Mouse (Mus musculus): ENCODE measurements around the gene Smc1b. TPM values are rescaled to one million over a fixed set of nuclear protein-coding genes. Genes with fewer than 3 reads are reported as not detected.

Smc1b gene
- polyA plus RNA-seq, 1 experiment, result 0.02 TPM

- Histone ChIP-seq H3K27me3 (ENCODE audit: control insufficient read depth, insufficient read depth, insufficient read length) (peaks cover 11% of the 10 kb centered on the region), H3K79me2 (ENCODE audit: control insufficient read depth, insufficient read depth) (no peaks in the 10 kb centered on the region), H3K4me3 (no peak overlapping the region), H3K36me3 (ENCODE audit: control insufficient read depth, insufficient read depth) (no peaks in the 10 kb centered on the region), H3ac (ENCODE audit: control insufficient read depth, insufficient read length) (no peak overlapping the region), H3K4me2 (ENCODE audit: low read depth) (no peak overlapping the region)
- TF ChIP-seq MYOD1 (IDR thresholded peaks at IDR 0.05; ENCODE audit: control insufficient read depth in 1 of 3, insufficient read length in 2 of 3, low read depth in 2 of 3) (no peak), MYOG (IDR thresholded peaks at IDR 0.05; ENCODE audit: control insufficient read depth in 1 of 3, insufficient read depth in 1 of 3, insufficient read length in 2 of 3, low read depth in 2 of 3) (no peak), TCF12 (IDR thresholded peaks at IDR 0.05; ENCODE audit: insufficient read depth, poor library complexity, severe bottlenecking) (no peak), TCF3 (IDR thresholded peaks at IDR 0.05; ENCODE audit: insufficient read length, low read depth) (no peak), POLR2AphosphoS2 (IDR thresholded peaks at IDR 0.05; ENCODE audit: insufficient read length, low read depth) (no peak), E2F4 (IDR thresholded peaks at IDR 0.05; ENCODE audit: insufficient read depth) (no peak), USF1 (IDR thresholded peaks at IDR 0.05; ENCODE audit: low read depth) (no peak), SRF (IDR thresholded peaks at IDR 0.05; ENCODE audit: control insufficient read depth, insufficient read length, low read depth) (no peak), MAX (IDR thresholded peaks at IDR 0.05; ENCODE audit: low read depth) (no peak), REST (IDR thresholded peaks at IDR 0.05; ENCODE audit: insufficient read depth, insufficient read length) (no peak), CEBPB (IDR thresholded peaks at IDR 0.05; ENCODE audit: insufficient read depth, poor library complexity, severe bottlenecking) (no peak), POLR2A (IDR thresholded peaks at IDR 0.05; ENCODE audit: insufficient read length, low read depth) (no peak)
These were observed 104.0 kb downstream of the Smc1b start for GRCm38 (mm10) chr15:85027740-85028139.

- peaks cover 22% of the 10 kb centered on the region for H3K27me3 ChIP-seq (ENCODE audit: control insufficient read depth, insufficient read depth, insufficient read length)
- H3K36me3 ChIP-seq (ENCODE audit: control insufficient read depth, insufficient read depth), result no peaks in the 10 kb centered on the region
- TF ChIP-seq SRF (IDR thresholded peaks at IDR 0.05; ENCODE audit: control insufficient read depth, insufficient read length, low read depth), result no peak
- no peak for TF ChIP-seq MYOG (IDR thresholded peaks at IDR 0.05; ENCODE audit: control insufficient read depth in 1 of 3, insufficient read depth in 1 of 3, insufficient read length in 2 of 3, low read depth in 2 of 3)
- TF ChIP-seq MAX (IDR thresholded peaks at IDR 0.05; ENCODE audit: low read depth), result no peak
- no peak for TF ChIP-seq CEBPB (IDR thresholded peaks at IDR 0.05; ENCODE audit: insufficient read depth, poor library complexity, severe bottlenecking)
- TF ChIP-seq TCF3 (IDR thresholded peaks at IDR 0.05; ENCODE audit: insufficient read length, low read depth), result no peak
- TF ChIP-seq TCF12 (IDR thresholded peaks at IDR 0.05; ENCODE audit: insufficient read depth, poor library complexity, severe bottlenecking), result no peak
- TF ChIP-seq POLR2A (IDR thresholded peaks at IDR 0.05; ENCODE audit: insufficient read length, low read depth), result no peak
- TF ChIP-seq USF1 (IDR thresholded peaks at IDR 0.05; ENCODE audit: low read depth), result no peak
- TF ChIP-seq POLR2AphosphoS2 (IDR thresholded peaks at IDR 0.05; ENCODE audit: insufficient read length, low read depth), result no peak
- no peak for TF ChIP-seq E2F4 (IDR thresholded peaks at IDR 0.05; ENCODE audit: insufficient read depth)
- TF ChIP-seq MYOD1 (IDR thresholded peaks at IDR 0.05; ENCODE audit: control insufficient read depth in 1 of 3, insufficient read length in 2 of 3, low read depth in 2 of 3), result no peak
- no peak overlapping the region for H3K4me2 ChIP-seq (ENCODE audit: low read depth)
- no peaks in the 10 kb centered on the region for H3K79me2 ChIP-seq (ENCODE audit: control insufficient read depth, insufficient read depth)
- no peak overlapping the region for H3ac ChIP-seq (ENCODE audit: control insufficient read depth, insufficient read length)
- H3K4me3 ChIP-seq, result no peak overlapping the region
These were observed 105.6 kb downstream of the Smc1b start for GRCm38 (mm10) chr15:85026197-85026596.

GRCm38 (mm10) chr15:85022211-85022610, 109.6 kb downstream of the Smc1b start:
- H3K79me2 ChIP-seq (ENCODE audit: control insufficient read depth, insufficient read depth), result no peaks in the 10 kb centered on the region
- H3K36me3 ChIP-seq (ENCODE audit: control insufficient read depth, insufficient read depth), result no peaks in the 10 kb centered on the region
- no peak overlapping the region for H3K4me3 ChIP-seq
- peaks cover 34% of the 10 kb centered on the region for H3K27me3 ChIP-seq (ENCODE audit: control insufficient read depth, insufficient read depth, insufficient read length)
- no peak overlapping the region for H3ac ChIP-seq (ENCODE audit: control insufficient read depth, insufficient read length)
- H3K4me2 ChIP-seq (ENCODE audit: low read depth), result no peak overlapping the region
- TF ChIP-seq MYOD1 (IDR thresholded peaks at IDR 0.05; ENCODE audit: control insufficient read depth in 1 of 3, insufficient read length in 2 of 3, low read depth in 2 of 3), result no peak
- TF ChIP-seq REST (IDR thresholded peaks at IDR 0.05; ENCODE audit: insufficient read depth, insufficient read length), result no peak
- TF ChIP-seq USF1 (IDR thresholded peaks at IDR 0.05; ENCODE audit: low read depth), result no peak
- no peak for TF ChIP-seq MYOG (IDR thresholded peaks at IDR 0.05; ENCODE audit: control insufficient read depth in 1 of 3, insufficient read depth in 1 of 3, insufficient read length in 2 of 3, low read depth in 2 of 3)
- TF ChIP-seq MAX (IDR thresholded peaks at IDR 0.05; ENCODE audit: low read depth), result no peak
- no peak for TF ChIP-seq POLR2A (IDR thresholded peaks at IDR 0.05; ENCODE audit: insufficient read length, low read depth)
- no peak for TF ChIP-seq SRF (IDR thresholded peaks at IDR 0.05; ENCODE audit: control insufficient read depth, insufficient read length, low read depth)
- no peak for TF ChIP-seq CEBPB (IDR thresholded peaks at IDR 0.05; ENCODE audit: insufficient read depth, poor library complexity, severe bottlenecking)
- TF ChIP-seq TCF3 (IDR thresholded peaks at IDR 0.05; ENCODE audit: insufficient read length, low read depth), result no peak
- TF ChIP-seq TCF12 (IDR thresholded peaks at IDR 0.05; ENCODE audit: insufficient read depth, poor library complexity, severe bottlenecking), result no peak
- no peak for TF ChIP-seq POLR2AphosphoS2 (IDR thresholded peaks at IDR 0.05; ENCODE audit: insufficient read length, low read depth)

DNA sequence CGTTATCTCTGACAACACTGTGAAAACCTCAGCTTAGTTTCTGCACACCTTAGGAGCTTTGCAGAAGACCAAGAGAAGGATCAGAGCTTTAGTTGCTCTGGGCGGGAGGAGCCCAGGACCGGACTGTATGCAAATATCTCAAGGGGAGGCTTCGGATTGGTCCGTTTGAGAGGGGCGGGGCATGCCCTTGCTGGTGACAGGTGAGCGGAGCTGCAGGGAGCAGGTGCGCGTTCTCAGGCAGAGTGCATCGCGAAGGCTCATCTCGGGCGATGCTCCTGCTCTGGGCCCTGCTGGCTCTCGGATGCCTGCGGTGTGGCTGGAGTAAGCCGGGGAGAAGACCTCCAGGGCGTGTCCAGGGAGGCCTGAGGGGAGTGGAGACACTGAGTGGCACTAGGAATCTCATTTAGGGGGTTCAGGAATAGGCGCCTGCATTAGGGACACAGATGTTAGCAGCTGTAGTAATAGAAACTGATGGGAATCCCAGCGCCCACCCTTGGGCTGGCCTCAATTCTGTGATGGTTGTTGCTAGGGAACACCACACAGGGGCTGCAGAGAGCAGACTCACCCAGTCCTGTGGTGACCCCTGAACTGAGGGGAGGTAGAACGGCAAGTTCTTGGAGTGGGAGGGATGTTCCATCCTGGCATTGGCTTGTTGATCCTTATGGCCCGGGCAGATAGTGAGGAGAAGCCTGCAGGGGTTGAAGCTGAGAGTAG, 114.7 kb downstream of the Smc1b start, which contains the start of gene Upk3a:
Gene Upk3a, plus strand, starts transcription at position 191 of the 714 bp plus-strand sequence.
- H3K4me2 ChIP-seq (ENCODE audit: low read depth), result no peak within 1 kb of the TSS
- H3ac ChIP-seq (ENCODE audit: control insufficient read depth, insufficient read length), result no peak within 1 kb of the TSS
- peaks cover 46% of the 10 kb centered on the region for H3K27me3 ChIP-seq (ENCODE audit: control insufficient read depth, insufficient read depth, insufficient read length)
- peak in 1 of 3 experiments; percentile 3 for TF ChIP-seq MYOG (IDR thresholded peaks at IDR 0.05; ENCODE audit: control insufficient read depth in 1 of 3, insufficient read depth in 1 of 3, insufficient read length in 2 of 3, low read depth in 2 of 3)
- no peak for TF ChIP-seq USF1 (IDR thresholded peaks at IDR 0.05; ENCODE audit: low read depth)
- H3K79me2 ChIP-seq (ENCODE audit: control insufficient read depth, insufficient read depth), result no peaks in the 10 kb centered on the region
- H3K4me3 ChIP-seq, result no peak within 1 kb of the TSS
- H3K36me3 ChIP-seq (ENCODE audit: control insufficient read depth, insufficient read depth), result no peaks in the 10 kb centered on the region
